Mouse (Mus musculus): Measurements from ENCODE around the gene Gk. TPM values are rescaled to one million over a fixed set of nuclear protein-coding genes. Genes with fewer than 3 reads are reported as not detected.

Gk gene
- total and polyA plus RNA-seq, 3 experiments = 1.0 to 31.8 (median 17.6) TPM

GRCm38 (mm10) chrX:85733228-85733627, 43.4 kb downstream of the Gk start:
- peaks cover 20% of the 10 kb centered on the region for H3K36me3 ChIP-seq (replicated peaks)
- no peak overlapping the region for H3K4me3 ChIP-seq (ENCODE audit: low read depth, low read length)
- ATAC-seq (ENCODE audit: extremely low read depth, insufficient number of reproducible peaks, low FRiP score, poor library complexity, severe bottlenecking) (no peak), DNase-seq (ENCODE audit: low spot score) (no peak)
- no peaks in the 10 kb centered on the region for H3K4me1 ChIP-seq (ENCODE audit: insufficient read depth, low read depth, low read length)
- no peaks in the 10 kb centered on the region for H3K27me3 ChIP-seq (ENCODE audit: insufficient read depth, low read length)
- no peaks in the 10 kb centered on the region for H3K9me3 ChIP-seq (replicated peaks)
- TF ChIP-seq TAL1 (conservative IDR thresholded peaks at IDR 0.05; ENCODE audit: low read depth, low read length) (no peak), CTCF (IDR thresholded peaks at IDR 0.05; ENCODE audit: low read depth, low read length) (no peak), GATA2 (IDR thresholded peaks at IDR 0.05; ENCODE audit: borderline replicate concordance, low read depth, low read length) (no peak), GATA1 (IDR thresholded peaks at IDR 0.05; ENCODE audit: borderline replicate concordance, low read length) (no peak), POLR2AphosphoS5 (IDR thresholded peaks at IDR 0.05; ENCODE audit: insufficient replicate concordance, low read depth, low read length) (no peak)

GRCm38 (mm10) chrX:85731133-85731938, 45.3 kb downstream of the Gk start:
- TF ChIP-seq CTCF (IDR thresholded peaks at IDR 0.05; ENCODE audit: low read depth, low read length) = no peak
- no peak for TF ChIP-seq POLR2AphosphoS5 (IDR thresholded peaks at IDR 0.05; ENCODE audit: insufficient replicate concordance, low read depth, low read length)
- TF ChIP-seq TAL1 (conservative IDR thresholded peaks at IDR 0.05; ENCODE audit: low read depth, low read length) = no peak
- no peak for TF ChIP-seq GATA2 (IDR thresholded peaks at IDR 0.05; ENCODE audit: borderline replicate concordance, low read depth, low read length)
- no peak for TF ChIP-seq GATA1 (IDR thresholded peaks at IDR 0.05; ENCODE audit: borderline replicate concordance, low read length)
- DNase-seq (ENCODE audit: low spot score) (no peak), ATAC-seq (ENCODE audit: extremely low read depth, insufficient number of reproducible peaks, low FRiP score, poor library complexity, severe bottlenecking) (no peak)
- no peaks in the 10 kb centered on the region for H3K4me1 ChIP-seq (ENCODE audit: insufficient read depth, low read depth, low read length)
- no peak overlapping the region for H3K4me3 ChIP-seq (ENCODE audit: low read depth, low read length)
- peaks cover 17% of the 10 kb centered on the region for H3K36me3 ChIP-seq (replicated peaks)
- no peaks in the 10 kb centered on the region for H3K27me3 ChIP-seq (ENCODE audit: insufficient read depth, low read length)
- H3K9me3 ChIP-seq (replicated peaks) = no peaks in the 10 kb centered on the region

- no peak for ATAC-seq (ENCODE audit: extremely low read depth, insufficient number of reproducible peaks, low FRiP score, poor library complexity, severe bottlenecking)
- Histone ChIP-seq H3K4me3 (ENCODE audit: low read depth, low read length) (no peak overlapping the region), H3K9me3 (replicated peaks) (no peaks in the 10 kb centered on the region), H3K27me3 (ENCODE audit: insufficient read depth, low read length) (no peaks in the 10 kb centered on the region), H3K4me1 (ENCODE audit: insufficient read depth, low read depth, low read length) (no peaks in the 10 kb centered on the region), H3K36me3 (replicated peaks) (peaks cover 14% of the 10 kb centered on the region)
- no peak for DNase-seq (ENCODE audit: low spot score)
- TF ChIP-seq CTCF (IDR thresholded peaks at IDR 0.05; ENCODE audit: low read depth, low read length) = peak; percentile 42
- no peak for TF ChIP-seq TAL1 (conservative IDR thresholded peaks at IDR 0.05; ENCODE audit: low read depth, low read length)
Measured at GRCm38 (mm10) chrX:85721226-85721625, 55.4 kb downstream of the Gk start.

DNA sequence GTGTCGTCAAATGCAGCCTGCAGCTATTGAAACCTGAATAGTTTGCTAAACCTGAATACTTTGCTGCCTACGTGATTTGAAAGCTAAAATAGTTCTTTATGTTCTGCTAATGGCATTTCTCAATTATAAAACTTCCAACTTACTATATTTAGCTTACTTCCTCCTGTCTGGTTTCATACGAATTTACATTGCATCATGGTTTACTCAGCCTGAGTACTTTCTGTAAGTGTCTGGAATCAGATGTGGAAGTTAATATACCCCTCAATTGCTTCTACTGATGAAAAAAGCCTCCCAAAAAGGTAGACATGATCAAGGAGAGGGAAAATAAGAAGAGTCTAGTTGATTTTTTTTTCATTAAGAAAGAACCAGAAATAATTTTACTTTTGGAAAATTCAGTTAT, 66.2 kb downstream of the Gk start:
- Histone ChIP-seq H3K4me3 (ENCODE audit: low read depth, low read length) (no peak overlapping the region), H3K27me3 (ENCODE audit: insufficient read depth, low read length) (no peaks in the 10 kb centered on the region), H3K4me1 (ENCODE audit: insufficient read depth, low read depth, low read length) (no peaks in the 10 kb centered on the region), H3K36me3 (replicated peaks) (peaks cover 10% of the 10 kb centered on the region), H3K9me3 (replicated peaks) (no peaks in the 10 kb centered on the region)
- DNase-seq (ENCODE audit: low spot score) (no peak), ATAC-seq (ENCODE audit: extremely low read depth, insufficient number of reproducible peaks, low FRiP score, poor library complexity, severe bottlenecking) (no peak)
- TF ChIP-seq GATA1 (IDR thresholded peaks at IDR 0.05; ENCODE audit: borderline replicate concordance, low read length) = no peak
- TF ChIP-seq POLR2AphosphoS5 (IDR thresholded peaks at IDR 0.05; ENCODE audit: insufficient replicate concordance, low read depth, low read length) = no peak
- no peak for TF ChIP-seq CTCF (IDR thresholded peaks at IDR 0.05; ENCODE audit: low read depth, low read length)
- no peak for TF ChIP-seq TAL1 (conservative IDR thresholded peaks at IDR 0.05; ENCODE audit: low read depth, low read length)
- TF ChIP-seq GATA2 (IDR thresholded peaks at IDR 0.05; ENCODE audit: borderline replicate concordance, low read depth, low read length) = no peak

- H3K4me3 ChIP-seq (ENCODE audit: low read depth, low read length) = no peak overlapping the region
- H3K4me1 ChIP-seq (ENCODE audit: insufficient read depth, low read depth, low read length) = no peaks in the 10 kb centered on the region
- no peaks in the 10 kb centered on the region for H3K27me3 ChIP-seq (ENCODE audit: insufficient read depth, low read length)
- H3K36me3 ChIP-seq (replicated peaks) = no peaks in the 10 kb centered on the region
- DNase-seq (ENCODE audit: low spot score) = no peak
- TF ChIP-seq GATA2 (IDR thresholded peaks at IDR 0.05; ENCODE audit: borderline replicate concordance, low read depth, low read length) (no peak), TAL1 (conservative IDR thresholded peaks at IDR 0.05; ENCODE audit: low read depth, low read length) (no peak), POLR2AphosphoS5 (IDR thresholded peaks at IDR 0.05; ENCODE audit: insufficient replicate concordance, low read depth, low read length) (no peak), CTCF (IDR thresholded peaks at IDR 0.05; ENCODE audit: low read depth, low read length) (no peak), GATA1 (IDR thresholded peaks at IDR 0.05; ENCODE audit: borderline replicate concordance, low read length) (no peak)
- no peaks in the 10 kb centered on the region for H3K9me3 ChIP-seq (replicated peaks)
- no peak for ATAC-seq (ENCODE audit: extremely low read depth, insufficient number of reproducible peaks, low FRiP score, poor library complexity, severe bottlenecking)
Measured at GRCm38 (mm10) chrX:85705715-85706114, 70.9 kb downstream of the Gk start.

GRCm38 (mm10) chrX:85683723-85684122, 92.9 kb downstream of the Gk start:
- Histone ChIP-seq H3K36me3 (replicated peaks) (no peaks in the 10 kb centered on the region), H3K4me3 (ENCODE audit: low read depth, low read length) (no peak overlapping the region), H3K9me3 (replicated peaks) (no peaks in the 10 kb centered on the region), H3K27me3 (ENCODE audit: insufficient read depth, low read length) (no peaks in the 10 kb centered on the region), H3K4me1 (ENCODE audit: insufficient read depth, low read depth, low read length) (no peaks in the 10 kb centered on the region)
- TF ChIP-seq CTCF (IDR thresholded peaks at IDR 0.05; ENCODE audit: low read depth, low read length) (no peak), TAL1 (conservative IDR thresholded peaks at IDR 0.05; ENCODE audit: low read depth, low read length) (no peak), POLR2AphosphoS5 (IDR thresholded peaks at IDR 0.05; ENCODE audit: insufficient replicate concordance, low read depth, low read length) (no peak), GATA2 (IDR thresholded peaks at IDR 0.05; ENCODE audit: borderline replicate concordance, low read depth, low read length) (no peak), GATA1 (IDR thresholded peaks at IDR 0.05; ENCODE audit: borderline replicate concordance, low read length) (no peak)
- DNase-seq (ENCODE audit: low spot score) (no peak), ATAC-seq (ENCODE audit: extremely low read depth, insufficient number of reproducible peaks, low FRiP score, poor library complexity, severe bottlenecking) (no peak)
